Mouse (Mus musculus): ENCODE measurements at regions not wholly inside any gene's neighbourhood (a gene's known extent, or its start where the extent isn't known, plus 50 kb on each side); places are given as distances from the start of the nearest gene placed in this dataset.

DNA sequence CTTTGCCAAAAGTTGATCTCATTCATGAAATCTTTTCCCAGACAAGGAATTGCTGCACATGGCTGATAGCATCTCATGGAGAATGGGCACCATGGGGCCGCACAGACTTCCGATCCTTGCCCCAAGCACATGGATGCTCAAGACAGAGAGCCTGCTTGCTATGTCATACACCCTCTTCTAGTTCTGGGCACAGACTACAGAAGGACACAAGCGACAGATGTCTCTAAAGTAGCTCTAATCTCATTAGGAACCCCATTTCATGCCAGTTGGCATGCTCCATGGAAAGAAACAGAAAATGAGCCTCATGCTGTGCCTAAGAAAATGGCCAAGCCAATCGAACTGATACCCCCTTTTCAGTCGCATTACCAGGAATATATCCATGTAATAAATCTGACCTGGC is 149.3 kb downstream of the Efcab1 start:
- TF ChIP-seq POLR2A (IDR thresholded peaks at IDR 0.05; ENCODE audit: insufficient read depth, low read length) (no peak), EP300 (IDR thresholded peaks at IDR 0.05; ENCODE audit: insufficient read depth, low read depth, low read length) (no peak), CTCF (IDR thresholded peaks at IDR 0.05; ENCODE audit: low read depth, low read length) (no peak)

Measured in ES-Bruce4 (cell line).